Mouse (Mus musculus) heart, adult 9 months (tissue): ENCODE data around the gene Pou2f1.

Experiments
- DNase-seq, 2 experiments: peaks; one replicate each; pipeline ENCODE4 v3.0.0; 2022; ENCODE audit warnings: low spot score in 2 of 2

The Pou2f1 gene

DNA sequence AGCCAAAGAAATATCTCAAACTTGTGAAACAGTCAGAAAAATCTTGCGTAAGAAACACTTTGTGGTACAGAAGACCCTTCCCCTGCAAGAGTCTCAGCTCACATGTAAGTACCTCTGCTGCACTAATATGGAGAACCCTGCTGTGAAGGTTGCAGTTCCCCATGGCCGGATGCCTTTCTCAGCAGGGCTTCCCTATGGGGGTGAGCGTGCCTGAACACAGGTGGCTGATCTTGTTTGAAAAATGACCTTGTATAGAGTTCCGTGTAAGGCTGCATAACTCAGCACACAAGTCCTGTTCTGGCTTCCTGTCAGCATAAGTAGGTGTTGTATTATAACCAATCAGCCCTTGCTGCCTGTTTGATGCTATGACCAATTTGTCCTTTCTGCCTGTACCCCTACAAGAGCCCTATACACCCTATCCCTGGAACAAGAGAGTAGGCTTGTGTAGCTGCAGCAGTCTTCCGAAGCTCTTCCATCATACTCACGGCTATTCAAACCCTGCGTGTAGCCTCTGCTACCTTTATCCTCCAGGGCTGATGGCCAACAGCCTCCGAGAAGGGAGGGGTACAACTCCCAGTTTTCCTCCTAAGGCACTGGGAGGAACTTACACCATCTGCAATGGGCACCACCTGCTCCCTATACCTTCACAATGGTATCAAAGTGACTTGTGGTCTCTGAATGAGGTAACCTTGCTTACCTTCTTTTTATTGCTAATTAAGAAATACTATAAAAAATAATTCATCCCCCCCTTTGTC is 120.2 kb downstream of the Pou2f1 start:
- DNase-seq = no peak

DNA sequence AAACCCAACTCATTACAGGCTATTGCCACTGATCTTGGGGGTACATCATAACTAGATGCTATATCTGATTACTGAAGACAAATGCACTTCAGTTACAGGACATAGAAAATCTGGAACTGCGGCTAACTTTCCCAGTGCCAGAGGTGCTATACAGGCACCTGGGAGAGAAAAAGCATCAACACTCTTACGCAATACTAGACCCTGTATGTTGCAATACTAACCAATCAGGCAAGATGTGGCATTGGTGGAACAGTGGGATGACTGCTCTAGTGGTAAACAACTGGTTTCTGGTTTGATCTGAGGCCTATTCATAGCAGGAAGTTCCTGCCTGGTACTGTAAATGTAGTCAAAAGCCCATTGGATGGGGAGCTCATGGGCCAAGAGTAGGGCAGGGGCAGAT is 123.7 kb downstream of the Pou2f1 start:
- no peak for DNase-seq

DNA sequence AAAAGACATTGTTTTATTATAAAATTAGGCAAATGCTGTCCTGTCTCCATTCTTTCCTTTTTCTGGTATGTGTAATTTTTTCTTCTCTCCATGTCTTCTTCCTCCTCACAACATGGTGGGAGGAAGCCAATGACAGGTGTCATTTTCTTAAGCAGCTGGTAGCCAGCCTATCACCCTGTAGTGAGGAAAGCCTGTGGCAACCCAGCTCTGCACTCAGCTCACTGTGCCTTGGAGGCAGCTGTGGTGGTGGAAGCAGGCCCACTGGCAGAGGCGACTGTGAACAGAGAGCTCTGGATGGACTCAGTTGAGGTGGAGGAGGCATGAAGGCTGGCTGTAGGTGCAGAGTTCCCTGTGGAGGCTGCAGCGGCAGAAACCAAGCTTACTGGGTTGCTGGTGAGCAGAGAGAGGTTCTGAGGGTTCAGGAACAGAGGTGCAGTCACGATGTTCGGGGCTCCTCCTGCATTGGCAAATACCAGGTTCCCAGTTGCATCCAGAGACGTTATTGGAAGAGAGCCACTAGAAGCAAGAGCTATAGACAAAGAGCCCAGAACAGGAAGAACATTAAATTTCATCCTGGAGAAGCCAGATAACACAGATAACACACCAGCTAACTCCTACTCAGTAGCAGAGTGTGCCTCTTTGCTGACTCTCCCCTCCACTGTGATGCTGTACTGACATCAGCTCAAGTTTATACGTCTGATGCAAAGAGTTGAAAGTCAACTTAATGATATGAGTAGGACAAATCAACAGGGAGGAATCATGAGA is 126.8 kb downstream of the Pou2f1 start:
- DNase-seq = no peak

DNA sequence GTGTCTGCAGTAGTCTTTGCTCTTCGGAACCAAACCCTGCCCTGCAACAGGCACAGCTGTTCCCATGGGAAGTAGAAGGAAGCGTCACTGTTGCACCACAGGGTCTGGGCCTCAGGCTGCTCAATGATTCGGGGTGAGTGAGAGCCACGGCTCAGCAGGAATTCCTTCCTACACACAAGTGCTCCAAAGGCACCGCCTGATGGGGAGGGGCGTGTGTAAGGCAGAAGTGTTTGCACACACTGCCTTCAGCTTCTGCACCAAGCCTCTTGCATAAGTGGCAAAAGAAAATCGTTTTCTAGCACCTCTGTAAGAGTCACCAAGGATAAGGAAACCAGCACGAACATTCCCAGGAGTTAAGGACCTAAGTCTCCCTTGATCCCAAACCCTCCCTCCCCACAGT is 127.8 kb downstream of the Pou2f1 start:
- DNase-seq = no peak

GRCm38 (mm10) chr1:165868659-165869058 is 133.8 kb downstream of the Pou2f1 start:
- no peak for DNase-seq

- no peak for DNase-seq
Measured at GRCm38 (mm10) chr1:165866630-165867280, 135.7 kb downstream of the Pou2f1 start.

DNA sequence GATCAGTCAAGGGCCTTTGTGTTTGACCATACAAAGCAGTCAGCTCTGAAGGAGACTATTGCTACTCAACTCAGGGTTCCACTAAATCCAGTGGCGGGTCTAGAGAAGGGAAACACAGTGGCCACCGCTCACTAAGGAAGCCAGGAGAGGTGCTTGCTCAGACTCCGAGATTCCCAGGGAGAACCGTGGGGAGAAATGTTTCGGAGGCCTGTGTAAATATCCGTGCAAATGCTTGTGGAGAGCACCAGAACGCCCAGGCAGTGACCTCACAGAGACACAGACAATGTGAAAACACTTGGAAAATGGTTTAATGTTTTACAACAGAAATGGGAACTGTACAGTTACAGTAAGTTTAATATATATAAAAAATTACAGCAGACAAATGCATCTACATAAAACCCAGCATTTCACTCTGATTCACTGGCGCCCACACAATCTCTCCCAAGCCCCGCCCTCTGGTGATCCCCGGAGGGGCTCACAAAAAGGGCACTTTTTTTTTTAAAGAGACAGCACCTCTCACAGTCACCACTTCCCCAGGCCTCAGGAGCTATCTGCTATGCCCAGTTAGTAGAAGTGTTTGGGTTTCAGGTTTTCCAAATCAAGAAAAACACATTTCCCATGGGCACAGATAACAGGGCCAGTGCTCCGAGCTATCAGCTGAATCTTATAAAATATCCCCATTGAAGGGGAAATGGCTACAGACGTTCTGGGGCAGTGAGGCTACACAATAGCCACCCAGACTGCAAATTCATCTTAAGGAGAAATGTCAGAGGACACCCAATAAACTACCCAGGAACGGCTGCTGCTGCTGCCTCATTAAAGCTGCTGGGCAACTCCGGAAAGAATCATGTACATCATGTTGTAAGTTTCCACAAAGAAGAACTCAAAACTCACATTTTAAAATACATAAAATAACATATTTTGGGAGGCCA is 137.3 kb downstream of the Pou2f1 start:
- no peak for DNase-seq

DNA sequence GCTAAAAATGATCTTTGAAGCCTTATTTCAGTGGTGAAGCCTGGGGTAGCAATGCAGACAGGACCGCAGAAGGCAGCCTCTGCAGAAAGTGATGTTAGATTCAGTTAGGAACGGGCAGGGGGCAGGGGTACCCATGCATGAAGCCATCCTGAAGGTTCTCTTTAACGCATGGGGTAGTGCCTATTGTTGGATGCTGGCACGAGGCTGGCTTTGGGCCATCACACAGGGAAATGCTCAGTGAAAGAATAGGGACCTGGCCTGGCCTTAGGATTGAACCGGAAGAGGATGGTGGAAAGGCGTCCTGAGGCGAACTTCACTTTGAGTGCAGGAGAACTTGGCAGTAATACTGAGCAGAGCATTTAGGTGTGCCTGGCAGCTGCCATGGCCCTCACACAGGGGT is 140.4 kb downstream of the Pou2f1 start:
- DNase-seq = no peak

GRCm38 (mm10) chr1:165861235-165861609 is 141.3 kb downstream of the Pou2f1 start:
- DNase-seq = no peak

- no peak for DNase-seq
Measured at GRCm38 (mm10) chr1:165860373-165861234, 141.9 kb downstream of the Pou2f1 start.

- no peak for DNase-seq
Measured at GRCm38 (mm10) chr1:165858356-165858755, 144.1 kb downstream of the Pou2f1 start.

DNA sequence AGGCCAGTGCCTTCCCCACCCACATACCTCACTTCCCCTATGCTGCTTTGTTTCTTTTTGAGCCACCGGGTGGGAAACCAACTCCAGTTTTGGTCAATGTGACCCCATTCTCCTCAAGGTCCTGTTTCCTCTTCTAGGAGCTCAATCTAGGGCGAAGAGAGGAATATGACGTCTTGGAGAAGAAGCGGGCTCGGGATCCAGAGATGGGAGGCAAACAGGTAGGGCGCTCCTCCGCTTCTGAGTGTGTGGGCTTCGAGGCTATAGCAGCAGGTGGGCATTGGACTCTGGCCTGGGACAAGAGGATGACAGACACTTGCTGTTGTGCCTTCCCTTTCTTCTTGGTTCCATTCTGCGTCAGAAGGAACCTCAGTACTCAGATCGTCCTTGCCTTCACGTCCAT is 145.2 kb downstream of the Pou2f1 start:
- no peak for DNase-seq

GRCm38 (mm10) chr1:165855759-165856545 is 146.5 kb downstream of the Pou2f1 start:
- DNase-seq = no peak

DNA sequence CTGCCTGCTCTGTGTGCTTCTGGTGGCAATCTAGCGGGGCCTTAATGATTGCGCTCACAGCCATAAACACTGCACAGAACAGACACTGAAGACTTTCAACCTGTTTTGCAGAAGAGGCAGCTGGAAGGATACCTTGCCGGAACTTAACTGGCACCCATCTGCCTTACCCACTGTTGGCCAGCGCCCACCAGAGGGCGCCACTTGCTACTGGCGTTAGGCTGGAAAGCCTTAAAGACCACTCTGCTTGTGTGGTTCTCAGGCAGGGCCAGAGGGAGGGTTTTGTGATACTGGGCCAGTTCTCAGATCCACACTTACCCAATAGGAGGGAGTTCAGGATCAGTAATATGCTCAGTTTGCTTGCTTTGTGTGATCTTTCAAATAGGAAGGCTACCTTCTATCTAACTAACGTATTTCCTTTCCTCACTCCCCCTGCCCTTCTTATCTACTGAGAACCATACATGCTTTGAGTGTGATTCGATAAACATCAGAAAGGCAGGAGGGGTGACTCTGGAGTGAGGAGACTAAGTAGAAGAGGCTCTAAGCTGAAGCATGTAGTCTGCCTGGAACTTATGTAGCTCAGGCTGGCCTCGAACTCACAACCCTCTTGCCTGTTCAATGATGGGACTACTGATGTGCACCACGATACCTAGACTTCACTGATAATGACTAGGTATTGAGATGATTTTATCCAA is 148.6 kb downstream of the Pou2f1 start:
- DNase-seq = peak in 1 of 2 experiments; percentile 50

- no peak for DNase-seq
Measured at GRCm38 (mm10) chr1:165853131-165853721, 149.3 kb downstream of the Pou2f1 start.

DNA sequence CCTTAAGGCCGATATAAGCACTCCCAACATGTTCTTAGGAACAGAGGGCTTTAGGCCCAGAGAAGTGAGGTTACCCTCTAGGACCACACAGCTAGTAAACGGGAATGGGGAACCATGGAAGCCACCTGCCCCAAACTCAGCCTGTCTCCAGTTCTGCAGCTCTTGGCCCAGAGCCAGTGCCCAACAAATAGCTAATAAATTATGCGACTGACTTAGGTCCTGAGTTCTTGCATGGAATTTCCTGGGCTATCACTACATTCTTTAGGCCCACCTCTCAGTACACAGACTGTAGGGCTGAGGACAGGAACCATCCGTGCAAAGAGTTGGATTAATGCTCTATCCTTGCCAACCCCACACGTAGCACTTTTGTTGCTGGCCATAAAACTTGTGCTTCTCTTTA is 150.3 kb downstream of the Pou2f1 start:
- no peak for DNase-seq

DNA sequence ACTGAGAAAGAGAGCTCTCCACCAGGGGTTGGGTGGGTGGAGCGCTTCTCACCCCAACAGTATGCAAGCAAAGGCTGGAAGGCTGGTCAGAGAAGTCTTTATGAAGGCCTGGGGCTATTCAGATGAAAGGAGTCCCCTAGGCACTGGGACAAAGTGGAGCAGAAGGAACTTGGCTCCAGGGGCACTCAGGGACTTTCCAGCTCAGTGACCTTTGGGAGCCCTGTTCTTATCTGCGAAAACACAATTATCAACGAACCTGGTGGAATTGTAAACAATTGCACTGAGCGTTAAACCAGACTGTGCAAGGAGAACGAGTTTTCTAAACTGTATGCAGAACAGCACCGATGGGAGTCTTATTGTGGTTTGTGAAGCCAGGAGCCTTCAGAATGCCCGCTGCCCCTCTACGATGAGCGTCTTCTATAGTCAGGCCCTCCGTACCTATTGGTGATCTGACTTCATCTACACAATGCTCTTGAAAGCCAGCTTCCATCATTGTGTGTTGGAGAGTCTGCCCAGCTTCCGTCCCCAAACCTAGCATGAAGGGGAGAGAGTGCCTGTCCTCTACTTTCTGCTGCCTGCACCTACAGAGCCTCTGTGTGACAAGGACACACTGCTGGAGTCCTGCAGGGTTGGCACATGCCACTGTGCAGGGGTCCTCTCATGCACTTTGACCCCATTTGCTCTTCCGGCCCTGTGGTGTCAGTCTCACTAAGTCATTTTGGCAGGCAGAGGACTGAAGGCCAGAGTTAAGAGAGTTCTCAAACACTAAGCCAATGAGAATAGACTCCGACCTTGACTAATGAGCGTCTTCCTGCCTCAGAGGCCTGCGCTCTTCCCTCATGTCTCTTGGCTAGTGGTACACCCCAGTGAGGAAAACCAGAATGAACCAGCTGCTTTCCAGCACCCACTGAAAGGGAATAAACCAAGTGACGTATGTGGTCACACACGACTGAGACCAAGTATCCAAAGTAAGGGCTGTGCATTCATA is 152.7 kb downstream of the Pou2f1 start:
- DNase-seq = no peak

DNA sequence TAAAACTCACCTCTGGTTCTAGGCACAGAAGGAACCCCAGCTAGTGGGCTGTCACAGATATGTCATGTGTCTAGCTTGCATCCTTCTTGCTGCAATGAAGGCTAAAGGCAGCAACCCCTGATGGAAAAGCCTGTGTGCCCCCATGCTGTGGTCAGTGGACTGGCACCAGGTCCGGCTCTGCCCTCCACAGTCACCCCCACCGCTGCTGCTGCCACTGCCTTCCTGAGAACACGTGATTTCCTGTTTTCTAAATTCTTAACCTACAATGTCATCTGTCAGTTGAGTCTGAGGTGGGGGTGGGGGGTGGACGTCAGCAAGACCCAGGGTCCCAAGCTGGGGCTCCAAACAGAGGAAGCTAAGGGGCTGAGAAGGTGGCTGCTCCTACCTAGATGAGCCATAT is 153.6 kb downstream of the Pou2f1 start:
- no peak for DNase-seq
